Mouse (Mus musculus) liver, embryonic 14.5 days (tissue): ENCODE data around the gene Lrrc43.

Experiments used
- CTCF ChIP-seq: IDR thresholded peaks from 2 replicates; pipeline ENCODE4 v1.5.1; 2016; ENCODE audit warnings: antibody characterized with exemption, low read depth, control low read depth
- EP300 ChIP-seq: IDR thresholded peaks from 2 replicates; pipeline ENCODE4 v1.6.1; 2016; ENCODE audit warnings: antibody characterized with exemption, low read depth

- no peak for TF ChIP-seq CTCF
- TF ChIP-seq EP300 = no peak
Observed at GRCm38 (mm10) chr5:123530056-123530455, 41.0 kb downstream of the Lrrc43 start.
